Mouse (Mus musculus): ENCODE results near the gene Clca4a.
"Not testable (repeated sequence)": the region's sequence is repeated elsewhere in the genome, so short reads cannot be mapped to it uniquely, and the experiment has no call there.

Gene Clca4a

GRCm38 (mm10) chr3:144974945-144975344, at the start of gene Clca4a:
Gene Clca4a (minus strand): TSS chr3:144975045.
- no peak for DNase-seq (ENCODE audit: extremely low read depth, low read depth, low spot score)

DNA sequence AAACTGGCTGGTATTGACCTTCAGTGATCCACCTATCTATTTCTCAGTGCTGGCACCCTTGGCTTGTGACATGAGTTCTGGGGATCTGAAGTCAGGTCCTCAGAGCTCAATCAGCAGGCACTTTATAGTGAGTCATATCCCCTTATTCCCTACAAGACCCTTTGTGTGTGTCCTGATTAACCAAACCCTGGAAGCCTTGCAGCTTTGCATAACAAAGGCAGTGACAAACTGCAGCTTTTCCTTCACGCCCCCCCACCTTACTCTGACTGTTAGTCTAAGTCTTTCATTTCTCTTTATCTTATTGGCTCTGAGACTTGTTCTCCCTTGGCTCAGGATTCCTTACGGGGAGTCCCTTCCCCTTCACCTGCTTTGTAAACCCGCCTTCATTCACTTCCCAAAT, 43.0 kb upstream of the Clca4a start:
- no peak for DNase-seq (ENCODE audit: extremely low read depth, low read depth, low spot score)

- DNase-seq (ENCODE audit: extremely low read depth, low read depth, low spot score) = no peak
Measured at GRCm38 (mm10) chr3:145004422-145004821, 29.6 kb upstream of the Clca4a start.

DNA sequence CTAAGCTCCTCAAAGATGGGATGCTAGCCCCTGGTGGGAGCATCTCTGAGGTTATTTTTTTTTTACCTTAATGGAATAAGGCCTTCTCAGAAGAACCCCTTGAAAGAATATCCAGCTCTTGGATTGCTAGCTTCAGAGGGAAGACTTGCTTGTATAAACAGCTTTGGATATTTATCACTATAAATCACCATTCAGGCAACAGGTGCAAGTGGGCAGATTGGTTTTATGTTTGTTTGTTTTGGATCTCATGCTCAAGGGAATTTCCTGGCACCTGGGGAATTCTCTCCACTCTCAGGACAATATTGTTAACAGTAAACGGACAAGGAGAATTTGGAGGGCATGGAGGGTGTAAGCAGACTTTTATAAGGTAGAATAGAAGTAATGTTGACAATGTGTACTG, 26.1 kb upstream of the Clca4a start:
- no peak for DNase-seq (ENCODE audit: extremely low read depth, low read depth, low spot score)

- no peak for DNase-seq (ENCODE audit: extremely low read depth, low read depth, low spot score)
Measured at GRCm38 (mm10) chr3:144993055-144993454, 18.2 kb upstream of the Clca4a start.

DNA sequence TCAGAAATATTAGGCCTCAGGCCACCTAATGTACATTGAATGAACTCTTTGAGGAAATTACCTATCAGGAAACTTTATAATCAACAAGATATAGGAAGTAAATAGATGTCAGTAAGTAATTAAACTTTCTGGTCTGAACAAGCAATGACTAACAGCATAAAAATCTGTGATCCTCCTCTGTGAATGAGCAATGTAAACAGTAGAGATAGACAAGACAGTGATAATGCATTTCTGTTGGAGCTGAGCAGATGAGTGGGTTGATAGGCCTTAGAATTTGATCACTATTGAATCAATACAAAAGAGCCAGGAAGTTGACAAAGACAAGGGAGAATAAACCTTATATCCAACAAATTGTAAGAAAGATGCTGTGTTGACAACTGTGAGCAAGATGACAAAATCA, 17.8 kb upstream of the Clca4a start:
- no peak for DNase-seq (ENCODE audit: extremely low read depth, low read depth, low spot score)

DNA sequence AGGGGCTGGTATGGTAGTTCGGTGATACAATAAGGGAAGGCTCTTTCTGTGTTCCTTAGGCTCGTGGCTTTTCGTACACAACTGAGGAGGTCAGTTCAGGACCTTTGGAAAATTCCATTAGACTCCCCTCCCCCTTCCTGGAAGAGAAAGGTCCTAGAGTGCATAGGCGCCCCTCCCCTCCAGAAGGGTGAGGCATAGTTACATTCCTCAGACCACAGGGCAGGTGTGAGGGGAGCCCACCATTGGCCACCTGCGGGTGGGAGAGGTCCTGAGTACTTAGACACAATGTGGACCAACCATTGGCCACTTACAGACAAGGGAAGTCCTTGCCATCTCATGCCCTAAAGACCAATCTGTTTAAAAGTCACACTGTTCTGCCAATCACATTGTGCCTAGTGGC, 11.0 kb upstream of the Clca4a start:
- DNase-seq (ENCODE audit: extremely low read depth, low read depth, low spot score) = no peak

DNA sequence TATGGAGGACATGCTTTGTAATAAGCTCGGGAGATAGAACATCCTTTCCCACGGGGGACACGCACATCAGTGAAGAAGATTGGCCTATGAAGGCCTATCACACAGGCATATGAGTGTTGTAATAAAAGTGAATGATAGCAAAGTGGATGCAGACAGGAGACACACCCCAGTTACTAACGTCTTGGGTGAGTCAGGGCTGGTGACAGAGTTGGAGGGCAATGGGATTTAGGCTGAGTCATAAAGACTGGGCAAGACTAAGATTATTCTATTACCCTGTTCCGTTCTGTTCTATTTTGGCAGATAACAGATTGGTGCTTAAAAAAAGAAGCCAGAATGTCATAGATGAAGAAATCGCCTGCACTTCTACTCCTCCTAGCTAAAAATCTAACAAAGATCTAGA, 5.7 kb upstream of the Clca4a start:
- DNase-seq (ENCODE audit: extremely low read depth, low read depth, low spot score) = no peak

DNA sequence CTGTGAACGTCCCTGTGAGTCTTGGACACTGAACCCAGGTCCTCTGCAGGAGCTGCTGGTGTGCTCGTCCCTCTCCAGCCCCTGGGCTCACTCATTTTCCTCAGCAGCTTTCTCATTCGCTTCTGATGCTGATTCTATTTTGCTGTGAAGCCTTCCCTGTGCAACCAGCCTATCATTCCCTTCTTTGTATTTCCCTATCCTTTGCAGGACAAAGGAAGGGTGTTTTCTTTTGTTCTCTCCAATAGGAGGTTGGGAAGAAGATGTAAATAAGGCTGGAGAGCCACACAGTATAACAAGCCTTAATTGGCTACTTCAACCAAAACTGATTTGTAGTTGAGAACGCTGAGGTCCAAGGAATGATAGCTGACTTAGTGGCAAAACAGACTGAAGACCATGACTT, 2.8 kb upstream of the Clca4a start:
- no peak for DNase-seq (ENCODE audit: extremely low read depth, low read depth, low spot score)

GRCm38 (mm10) chr3:144976091-144976490, 1.2 kb upstream of the Clca4a start:
- DNase-seq (ENCODE audit: extremely low read depth, low read depth, low spot score) = no peak

GRCm38 (mm10) chr3:144971553-144972270, 3.1 kb downstream of the Clca4a start:
- DNase-seq (ENCODE audit: extremely low read depth, low read depth, low spot score) = no peak

DNA sequence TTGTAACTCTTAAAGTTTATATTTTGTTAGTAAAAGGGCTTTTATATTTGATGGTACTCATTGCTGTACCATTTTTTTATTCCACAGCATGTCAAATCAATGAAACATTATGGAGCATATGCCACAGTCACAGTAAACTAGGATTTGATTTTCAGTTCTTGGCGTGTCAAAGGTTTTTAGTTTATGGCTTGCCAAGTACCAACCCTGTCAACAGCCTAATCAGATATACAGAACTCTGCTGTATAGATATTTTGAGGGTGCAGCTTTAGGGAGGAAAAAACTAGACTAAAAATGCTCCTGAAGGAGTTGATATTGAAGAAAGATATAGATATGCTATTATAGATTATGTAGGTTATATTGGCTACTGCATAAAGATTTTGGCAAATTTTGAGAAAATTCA, 5.1 kb downstream of the Clca4a start:
- no peak for DNase-seq (ENCODE audit: extremely low read depth, low read depth, low spot score)

DNA sequence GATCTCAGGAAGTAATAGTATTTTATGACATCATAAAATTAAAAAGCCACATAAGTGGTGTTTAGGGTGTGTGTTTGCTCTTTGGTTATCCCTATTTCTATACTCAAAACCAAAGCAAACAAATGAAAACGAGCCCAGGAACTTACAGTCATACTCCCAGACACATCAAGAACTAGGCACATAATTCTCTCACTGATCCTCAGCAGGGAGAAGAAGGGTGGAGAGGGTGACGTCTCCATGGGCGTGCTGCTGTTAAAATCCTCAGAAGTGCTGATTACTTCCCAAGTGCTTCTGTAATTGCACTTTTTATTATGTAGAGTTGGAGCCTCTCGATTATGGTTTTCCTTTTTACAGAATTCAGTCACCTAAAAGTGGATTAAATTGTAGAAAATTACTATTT, 8.8 kb downstream of the Clca4a start:
- no peak for DNase-seq (ENCODE audit: extremely low read depth, low read depth, low spot score)

GRCm38 (mm10) chr3:144950829-144951228, 24.0 kb downstream of the Clca4a start:
- DNase-seq (ENCODE audit: extremely low read depth, low read depth, low spot score) = no peak

DNA sequence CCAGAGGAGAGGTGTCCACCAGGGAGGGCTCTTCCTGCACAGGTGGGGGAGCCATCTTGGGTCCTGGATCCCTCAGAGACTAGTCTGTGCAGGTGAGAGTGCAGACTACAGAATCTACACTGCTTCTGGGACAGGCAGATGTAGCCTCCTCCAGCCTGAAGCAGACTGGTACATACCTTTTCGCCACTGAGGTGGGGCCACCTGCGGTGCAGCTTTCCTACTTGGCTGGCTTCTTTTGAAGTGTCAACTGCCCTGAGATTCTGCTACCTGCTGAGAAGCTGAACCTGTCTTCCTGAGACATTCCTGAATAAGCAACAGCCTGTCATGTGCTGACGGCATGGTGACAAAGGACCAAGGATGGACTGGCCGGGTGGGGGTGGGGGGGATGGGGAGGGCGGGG, 27.5 kb downstream of the Clca4a start:
- DNase-seq (ENCODE audit: extremely low read depth, low read depth, low spot score) = not testable (repeated sequence)

DNA sequence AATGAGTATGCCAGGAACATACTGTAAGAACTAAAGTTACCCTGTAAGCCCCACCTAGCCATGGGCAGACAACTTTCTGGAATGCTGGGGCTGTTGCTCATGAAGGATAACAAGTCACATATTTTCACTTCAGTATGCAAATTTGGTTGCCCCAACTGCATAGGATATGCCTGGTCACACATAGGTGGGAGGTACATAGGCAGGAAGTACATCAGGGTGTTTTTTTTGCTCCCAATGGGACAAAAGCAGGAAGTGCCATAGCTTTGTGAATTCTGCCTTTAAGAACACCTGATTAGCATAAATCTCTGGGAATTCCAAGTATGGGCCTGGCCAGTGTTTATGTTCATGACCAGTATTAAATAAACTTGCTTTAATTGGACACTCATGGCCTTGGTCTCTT, 41.2 kb downstream of the Clca4a start:
- not testable (repeated sequence) for DNase-seq (ENCODE audit: extremely low read depth, low read depth, low spot score)

- DNase-seq (ENCODE audit: extremely low read depth, low read depth, low spot score) = no peak
Measured at GRCm38 (mm10) chr3:144933011-144933491, 41.8 kb downstream of the Clca4a start.

GRCm38 (mm10) chr3:144932335-144932734, 42.5 kb downstream of the Clca4a start, which contains the start of gene Clca4b:
Gene Clca4b (minus strand): TSS chr3:144932529.
- no peak for DNase-seq (ENCODE audit: extremely low read depth, low read depth, low spot score)

- no peak for DNase-seq (ENCODE audit: extremely low read depth, low read depth, low spot score)
Measured at GRCm38 (mm10) chr3:144914014-144914413, 60.8 kb downstream of the Clca4a start.

All from fat pad, adult 2 months (tissue).